Mouse (Mus musculus) lung, embryonic 14.5 days (tissue): ENCODE data around the gene Nalcn. TPM values are rescaled to one million over a fixed set of nuclear protein-coding genes. Genes with fewer than 3 reads are reported as not detected.
A peak's percentile ranks its signal among the peaks of the same experiment; 100 is the strongest.

Experiments
- ATAC-seq: fragments of 200-750 bp; cut with Nextera tagmentation; 2 replicates; pipeline ENCODE4 v1.8.0; 2017; ENCODE audit warnings: mild to moderate bottlenecking, moderate TSS enrichment, moderate library complexity; ENCODE audit not compliant: insufficient read depth
- DNase-seq: peaks from one replicate; pipeline ENCODE4 v3.0.0-alpha.2; 2015
- H3K27ac ChIP-seq: fragments of 300-500 bp; sonication (generic); 2 replicates; pipeline ENCODE4 v1.5.1; 2014; ENCODE audit warnings: low read depth, mild to moderate bottlenecking, moderate library complexity
- H3K27me3 ChIP-seq: fragments of 300-500 bp; sonication (generic); 2 replicates; pipeline ENCODE4 v1.6.1; 2014; ENCODE audit warnings: low read length, control low read depth; ENCODE audit not compliant: insufficient read depth
- H3K36me3 ChIP-seq: fragments of 300-500 bp; sonication (generic); 2 replicates; pipeline ENCODE4 v1.6.1; 2014; ENCODE audit warnings: control low read depth; ENCODE audit not compliant: insufficient read depth
- H3K4me1 ChIP-seq: fragments of 300-500 bp; sonication (generic); 2 replicates; pipeline ENCODE4 v1.6.1; 2014; ENCODE audit warnings: antibody characterized with exemption, control low read depth; ENCODE audit not compliant: insufficient read depth
- H3K4me2 ChIP-seq: fragments of 300-500 bp; sonication (generic); 2 replicates; pipeline ENCODE4 v1.6.1; 2014; ENCODE audit warnings: mild to moderate bottlenecking
- H3K4me3 ChIP-seq: fragments of 300-500 bp; sonication (generic); 2 replicates; pipeline ENCODE4 v1.5.1; 2014; ENCODE audit warnings: low read depth, low read length
- H3K9ac ChIP-seq: fragments of 300-500 bp; sonication (generic); 2 replicates; pipeline ENCODE4 v1.6.1; 2014
- H3K9me3 ChIP-seq: fragments of 300-500 bp; sonication (generic); 2 replicates; pipeline ENCODE4 v1.6.1; 2016; ENCODE audit warnings: low read depth, low read length, control low read depth
- CTCF ChIP-seq: IDR thresholded peaks from 2 replicates; pipeline ENCODE4 v1.5.1; 2016; ENCODE audit warnings: antibody characterized with exemption, low read depth
- WGBS: fragments of 180-500 bp; shearing (Covaris S2); extraction: QIAGEN DNeasy Blood & Tissue Kit; methylation state at CpG from one replicate; pipeline ENCODE4 v1.1.7; 2014; 5-methylcytosine and 5-hydroxymethylcytosine counted together
- polyA plus RNA-seq: library from polyadenylated mRNA; unstranded; fragments of >200 nt; fragmentation: Nextera tagmentation; extraction: Ambion mirVana; gene quantifications from 2 replicates; pipeline ENCODE4 v1.2.1, GENCODE M21; 2014

The Nalcn gene
- polyA plus RNA-seq, 1 experiment from 2014 or later: 0.38 TPM

GRCm38 (mm10) chr14:123627180-123627562 lies 227 bp upstream of the Nalcn start:
- H3K27ac ChIP-seq: no peak overlapping the region
- H3K9ac ChIP-seq: no peak overlapping the region
- no peak for TF ChIP-seq CTCF
- H3K9me3 ChIP-seq: no peaks in the 10 kb centered on the region
- H3K4me2 ChIP-seq: peak overlapping the region; percentile 68
- H3K4me3 ChIP-seq: peak overlapping the region; percentile 40
- 46% methylated on average over 3 of the region's 3 CpGs for WGBS
- H3K27me3 ChIP-seq: peaks cover 10% of the 10 kb centered on the region
- H3K4me1 ChIP-seq: no peaks in the 10 kb centered on the region
- no peaks in the 10 kb centered on the region for H3K36me3 ChIP-seq
- DNase-seq (no peak), ATAC-seq (no peak)

- H3K4me2 ChIP-seq: no peak overlapping the region
- H3K27ac ChIP-seq: no peak overlapping the region
- DNase-seq (no peak), ATAC-seq (no peak)
- no peaks in the 10 kb centered on the region for H3K36me3 ChIP-seq
- H3K27me3 ChIP-seq: peaks cover 10% of the 10 kb centered on the region
- TF ChIP-seq CTCF: no peak
- no peak overlapping the region for H3K9ac ChIP-seq
- H3K9me3 ChIP-seq: no peaks in the 10 kb centered on the region
- H3K4me3 ChIP-seq: no peak overlapping the region
- no peaks in the 10 kb centered on the region for H3K4me1 ChIP-seq
- 38% methylated on average over 1 of the region's 1 CpGs for WGBS
Measured at GRCm38 (mm10) chr14:123622969-123623368, 4.0 kb downstream of the Nalcn start.

DNA sequence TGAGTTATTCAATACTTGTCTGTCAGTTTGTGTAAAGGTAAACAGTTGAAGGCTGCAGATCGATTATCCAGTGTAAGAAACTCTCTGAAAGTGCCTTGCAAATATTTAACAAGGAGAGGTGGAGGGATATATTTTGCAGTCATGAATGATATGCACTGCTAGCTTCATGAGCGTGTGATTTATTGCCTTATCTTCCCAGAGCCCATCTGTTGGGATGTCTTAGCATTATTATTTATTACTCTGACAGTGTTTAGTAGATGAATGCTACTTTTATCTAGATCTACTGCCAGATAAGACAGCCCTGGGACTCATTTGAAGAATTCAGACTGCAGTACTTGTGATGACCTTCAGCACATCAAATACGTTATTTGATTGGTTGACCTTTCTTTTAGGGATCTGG lies 31.7 kb downstream of the Nalcn start:
- H3K4me3 ChIP-seq: no peak overlapping the region
- H3K9ac ChIP-seq: no peak overlapping the region
- DNase-seq (no peak), ATAC-seq (no peak)
- no peak overlapping the region for H3K4me2 ChIP-seq
- TF ChIP-seq CTCF: no peak
- H3K9me3 ChIP-seq: no peaks in the 10 kb centered on the region
- H3K27me3 ChIP-seq: no peaks in the 10 kb centered on the region
- H3K4me1 ChIP-seq: no peaks in the 10 kb centered on the region
- no peaks in the 10 kb centered on the region for H3K36me3 ChIP-seq
- 35% methylated on average over 3 of the region's 3 CpGs for WGBS
- no peak overlapping the region for H3K27ac ChIP-seq

DNA sequence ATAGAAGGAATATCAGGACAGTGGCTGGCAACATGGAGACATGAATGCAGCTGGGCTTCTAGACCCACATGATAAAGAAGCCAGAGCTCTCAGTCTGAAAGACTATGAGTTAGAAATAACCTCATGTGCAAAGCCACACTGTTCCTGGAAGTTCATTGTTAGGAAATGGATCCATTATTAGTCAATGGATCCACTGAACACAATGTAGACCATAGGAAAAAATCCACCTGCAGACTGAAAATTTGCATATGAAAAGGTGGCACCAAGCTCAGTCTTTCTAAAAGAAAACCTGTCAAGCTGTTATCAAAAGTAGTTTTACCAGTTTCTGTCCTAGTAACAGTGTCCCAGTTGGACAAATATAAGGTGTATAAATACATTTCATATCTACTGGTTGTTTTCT lies 39.5 kb downstream of the Nalcn start:
- Histone ChIP-seq H3K9me3 (no peaks in the 10 kb centered on the region), H3K4me1 (no peaks in the 10 kb centered on the region), H3K36me3 (no peaks in the 10 kb centered on the region), H3K4me3 (no peak overlapping the region), H3K27ac (no peak overlapping the region), H3K4me2 (no peak overlapping the region), H3K9ac (no peak overlapping the region), H3K27me3 (no peaks in the 10 kb centered on the region)
- TF ChIP-seq CTCF: no peak
- DNase-seq (no peak), ATAC-seq (no peak)

- TF ChIP-seq CTCF: no peak
- no peaks in the 10 kb centered on the region for H3K4me1 ChIP-seq
- H3K4me3 ChIP-seq: no peak overlapping the region
- WGBS: 91% methylated on average over 2 of the region's 2 CpGs
- ATAC-seq (no peak), DNase-seq (no peak)
- no peaks in the 10 kb centered on the region for H3K27me3 ChIP-seq
- H3K4me2 ChIP-seq: no peak overlapping the region
- no peak overlapping the region for H3K27ac ChIP-seq
- no peaks in the 10 kb centered on the region for H3K36me3 ChIP-seq
- no peak overlapping the region for H3K9ac ChIP-seq
- no peaks in the 10 kb centered on the region for H3K9me3 ChIP-seq
Measured at GRCm38 (mm10) chr14:123582433-123582832, 44.5 kb downstream of the Nalcn start.

DNA sequence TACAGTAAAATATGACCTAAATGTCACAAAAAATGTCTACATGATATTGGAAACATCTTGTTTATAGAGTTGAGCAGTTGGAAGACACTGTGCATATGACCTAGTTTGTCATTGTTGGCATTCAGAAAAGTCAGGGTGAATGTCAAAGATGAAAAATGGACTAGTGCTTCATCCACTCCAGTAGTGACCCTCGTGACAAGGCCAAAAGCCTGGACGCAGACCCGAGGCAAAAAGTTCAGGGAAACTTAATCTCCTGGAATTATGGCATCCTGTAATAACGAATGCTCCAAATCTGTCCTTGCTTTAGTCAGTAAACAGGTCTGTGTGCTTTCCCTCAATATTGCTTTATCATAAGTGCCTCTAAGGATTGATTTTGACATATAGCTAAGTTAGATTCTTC lies 51.6 kb downstream of the Nalcn start:
- WGBS: 71% methylated on average over 4 of the region's 4 CpGs
- ATAC-seq: no peak
- Histone ChIP-seq H3K27me3 (no peaks in the 10 kb centered on the region), H3K9me3 (no peaks in the 10 kb centered on the region), H3K9ac (no peak overlapping the region), H3K36me3 (no peaks in the 10 kb centered on the region), H3K4me3 (no peak overlapping the region), H3K4me1 (no peaks in the 10 kb centered on the region), H3K27ac (no peak overlapping the region), H3K4me2 (no peak overlapping the region)
- no peak for TF ChIP-seq CTCF
- DNase-seq: no peak

- DNase-seq (no peak), ATAC-seq (no peak)
- H3K9me3 ChIP-seq: no peaks in the 10 kb centered on the region
- no peak overlapping the region for H3K27ac ChIP-seq
- H3K4me2 ChIP-seq: no peak overlapping the region
- no peak for TF ChIP-seq CTCF
- H3K4me1 ChIP-seq: no peaks in the 10 kb centered on the region
- H3K36me3 ChIP-seq: no peaks in the 10 kb centered on the region
- H3K4me3 ChIP-seq: no peak overlapping the region
- H3K9ac ChIP-seq: no peak overlapping the region
- no peaks in the 10 kb centered on the region for H3K27me3 ChIP-seq
Measured at GRCm38 (mm10) chr14:123574936-123575335, 52.0 kb downstream of the Nalcn start.

DNA sequence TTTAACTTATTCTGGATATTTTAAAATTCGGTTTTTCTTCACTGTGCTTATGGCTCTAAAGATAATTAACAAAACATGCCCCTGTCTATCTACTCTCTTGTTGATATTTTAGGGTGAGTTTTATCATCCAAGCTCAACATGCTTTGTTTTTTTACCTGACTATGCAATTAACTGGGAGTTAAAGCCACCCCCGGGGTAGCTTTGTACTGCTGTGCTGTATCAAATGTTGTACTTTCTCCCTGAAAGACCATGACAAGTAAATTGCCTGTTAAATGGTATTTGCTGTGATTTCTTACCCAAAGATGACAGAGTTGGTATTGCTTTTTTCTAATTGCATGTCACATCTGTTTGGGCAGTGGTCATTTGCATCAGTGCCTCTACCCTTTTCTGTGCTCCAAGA lies 60.3 kb downstream of the Nalcn start:
- Histone ChIP-seq H3K4me1 (no peaks in the 10 kb centered on the region), H3K27ac (no peak overlapping the region), H3K4me3 (no peak overlapping the region), H3K36me3 (no peaks in the 10 kb centered on the region), H3K9me3 (no peaks in the 10 kb centered on the region), H3K27me3 (no peaks in the 10 kb centered on the region), H3K9ac (no peak overlapping the region), H3K4me2 (no peak overlapping the region)
- ATAC-seq (no peak), DNase-seq (no peak)
- 65% methylated on average over 2 of the region's 2 CpGs for WGBS
- TF ChIP-seq CTCF: no peak
